Mouse (Mus musculus): Measurements from ENCODE around the gene Arpc4.

DNA sequence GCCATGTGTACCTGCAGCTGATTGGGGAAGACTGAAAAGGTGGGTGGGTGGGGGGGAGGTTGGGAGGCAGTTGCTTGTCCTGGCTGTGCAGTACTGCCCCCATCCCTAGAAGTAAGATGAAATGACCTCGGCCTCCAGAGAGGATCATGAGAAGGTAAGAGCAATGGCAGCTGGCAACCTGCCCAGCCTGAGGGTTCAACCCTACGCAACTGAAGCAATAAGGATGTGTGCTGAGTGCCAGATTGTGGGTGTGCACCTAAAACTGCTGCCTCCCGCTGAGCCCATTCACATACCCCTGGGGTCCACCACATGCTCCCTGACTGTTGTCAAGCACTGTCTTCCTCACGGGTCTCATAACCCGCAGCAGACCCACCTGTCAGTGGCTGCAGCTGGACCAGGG is 38.5 kb downstream of the Arpc4 start:
- no peak for TF ChIP-seq CTCF (IDR thresholded peaks at IDR 0.05; ENCODE audit: low read depth, low read length)
- TF ChIP-seq POLR2A (IDR thresholded peaks at IDR 0.05; ENCODE audit: borderline replicate concordance, low read depth, low read length) = no peak
